Mouse (Mus musculus) left cerebral cortex, adult 2 months (tissue): ENCODE measurements around the gene Parm1. TPM values are rescaled to one million over a fixed set of nuclear protein-coding genes. Genes with fewer than 3 reads are reported as not detected.

Experiments
- DNase-seq, 2 experiments: peaks; one replicate each; pipeline ENCODE4 v3.0.0; 2021 to 2022; ENCODE audit warnings: low spot score in 2 of 2, mixed read lengths in 1 of 2; ENCODE audit errors: extremely low spot score in 1 of 2
- H3K27ac ChIP-seq: fragments of 200-600 bp; 2 replicates; pipeline ENCODE4 v1.8.1; 2022
- H3K4me3 ChIP-seq: fragments of 200-600 bp; 2 replicates; pipeline ENCODE4 v1.8.1; 2022
- CTCF ChIP-seq: fragments of 200-600 bp; IDR thresholded peaks from 2 replicates; pipeline ENCODE4 v1.8.1; 2022; ENCODE audit warnings: antibody characterized with exemption, mild to moderate bottlenecking, moderate library complexity
- intact Hi-C: fragments of 180-260 bp; cut with DNase I; formaldehyde crosslinking; loops from one replicate; pipeline ENCODE4 v1.15.1; 2025
- total RNA-seq, 2 experiments: library from RNA; stranded (reverse); gene quantifications; 2 replicates each; pipeline ENCODE4 v1.2.3; 2021

Gene Parm1
- total RNA-seq, 2 experiments from 2014 or later: 40.3 to 41.5 TPM

GRCm38 (mm10) chr5:91586206-91586605, 68.8 kb downstream of the Parm1 start:
- intact Hi-C loops: no loop called here
- H3K4me3 ChIP-seq: no peak overlapping the region
- no peak for TF ChIP-seq CTCF
- no peak for DNase-seq
- H3K27ac ChIP-seq: no peak overlapping the region

GRCm38 (mm10) chr5:91594083-91594482, 76.7 kb downstream of the Parm1 start:
- no peak for TF ChIP-seq CTCF
- no peak overlapping the region for H3K27ac ChIP-seq
- intact Hi-C loops: no loop called here
- no peak overlapping the region for H3K4me3 ChIP-seq
- DNase-seq: no peak

- no peak for TF ChIP-seq CTCF
- H3K4me3 ChIP-seq: no peak overlapping the region
- intact Hi-C loops: no loop called here
- no peak overlapping the region for H3K27ac ChIP-seq
- DNase-seq: no peak
Observed at GRCm38 (mm10) chr5:91597216-91597615, 79.8 kb downstream of the Parm1 start.

GRCm38 (mm10) chr5:91599801-91600200, 82.4 kb downstream of the Parm1 start:
- no peak for TF ChIP-seq CTCF

GRCm38 (mm10) chr5:91603347-91603746, 85.9 kb downstream of the Parm1 start:
- no peak for DNase-seq
- TF ChIP-seq CTCF: no peak
- H3K4me3 ChIP-seq: no peak overlapping the region
- no peak overlapping the region for H3K27ac ChIP-seq
- intact Hi-C loops: no loop called here

More at GRCm38 (mm10) chr5:91599801-91600200, 82.4 kb downstream of the Parm1 start:
- Histone ChIP-seq H3K27ac (no peak overlapping the region), H3K4me3 (no peak overlapping the region)
- intact Hi-C loops: no loop called here
- no peak for DNase-seq

- no peak for TF ChIP-seq CTCF
- Histone ChIP-seq H3K27ac (no peak overlapping the region), H3K4me3 (no peak overlapping the region)
- DNase-seq: no peak
- intact Hi-C loops: no loop called here
Observed at GRCm38 (mm10) chr5:91603787-91604439, 86.5 kb downstream of the Parm1 start.

GRCm38 (mm10) chr5:91607234-91607633, 89.8 kb downstream of the Parm1 start:
- H3K27ac ChIP-seq: no peak overlapping the region
- H3K4me3 ChIP-seq: no peak overlapping the region
- TF ChIP-seq CTCF: no peak
- no peak for DNase-seq
- intact Hi-C loops: no loop called here

GRCm38 (mm10) chr5:91607841-91608240, 90.4 kb downstream of the Parm1 start:
- intact Hi-C loops: no loop called here
- TF ChIP-seq CTCF: no peak
- no peak for DNase-seq

GRCm38 (mm10) chr5:91609041-91609440, 91.6 kb downstream of the Parm1 start:
- intact Hi-C loops: no loop called here
- TF ChIP-seq CTCF: no peak

More at GRCm38 (mm10) chr5:91607841-91608240, 90.4 kb downstream of the Parm1 start:
- Histone ChIP-seq H3K27ac (no peak overlapping the region), H3K4me3 (no peak overlapping the region)

GRCm38 (mm10) chr5:91609511-91610300, 92.3 kb downstream of the Parm1 start:
- DNase-seq: no peak
- H3K4me3 ChIP-seq: no peak overlapping the region
- TF ChIP-seq CTCF: no peak
- intact Hi-C loops: no loop called here
- H3K27ac ChIP-seq: no peak overlapping the region

More at GRCm38 (mm10) chr5:91609041-91609440, 91.6 kb downstream of the Parm1 start:
- no peak overlapping the region for H3K27ac ChIP-seq
- H3K4me3 ChIP-seq: no peak overlapping the region
- DNase-seq: no peak

GRCm38 (mm10) chr5:91610499-91610898, 93.1 kb downstream of the Parm1 start:
- intact Hi-C loops: no loop called here
- TF ChIP-seq CTCF: no peak
- no peak overlapping the region for H3K4me3 ChIP-seq
- no peak for DNase-seq
- no peak overlapping the region for H3K27ac ChIP-seq

GRCm38 (mm10) chr5:91611589-91611988, 94.2 kb downstream of the Parm1 start:
- H3K4me3 ChIP-seq: no peak overlapping the region
- H3K27ac ChIP-seq: no peak overlapping the region
- intact Hi-C loops: no loop called here
- TF ChIP-seq CTCF: no peak
- no peak for DNase-seq
